Mouse (Mus musculus) cerebellum, adult 8-10 months (tissue): ENCODE results near the gene Atxn1.
A peak's percentile ranks its signal among the peaks of the same experiment; 100 is the strongest.

Source experiments
- DNase-seq: peaks from one replicate; pipeline ENCODE4 v3.0.0; 2022

Atxn1 gene

GRCm38 (mm10) chr13:45509366-45509765 is 455.4 kb downstream of the Atxn1 start:
- DNase-seq = no peak

- DNase-seq = peak; percentile 59
These were observed 456.3 kb downstream of the Atxn1 start for GRCm38 (mm10) chr13:45508495-45508894.

DNA sequence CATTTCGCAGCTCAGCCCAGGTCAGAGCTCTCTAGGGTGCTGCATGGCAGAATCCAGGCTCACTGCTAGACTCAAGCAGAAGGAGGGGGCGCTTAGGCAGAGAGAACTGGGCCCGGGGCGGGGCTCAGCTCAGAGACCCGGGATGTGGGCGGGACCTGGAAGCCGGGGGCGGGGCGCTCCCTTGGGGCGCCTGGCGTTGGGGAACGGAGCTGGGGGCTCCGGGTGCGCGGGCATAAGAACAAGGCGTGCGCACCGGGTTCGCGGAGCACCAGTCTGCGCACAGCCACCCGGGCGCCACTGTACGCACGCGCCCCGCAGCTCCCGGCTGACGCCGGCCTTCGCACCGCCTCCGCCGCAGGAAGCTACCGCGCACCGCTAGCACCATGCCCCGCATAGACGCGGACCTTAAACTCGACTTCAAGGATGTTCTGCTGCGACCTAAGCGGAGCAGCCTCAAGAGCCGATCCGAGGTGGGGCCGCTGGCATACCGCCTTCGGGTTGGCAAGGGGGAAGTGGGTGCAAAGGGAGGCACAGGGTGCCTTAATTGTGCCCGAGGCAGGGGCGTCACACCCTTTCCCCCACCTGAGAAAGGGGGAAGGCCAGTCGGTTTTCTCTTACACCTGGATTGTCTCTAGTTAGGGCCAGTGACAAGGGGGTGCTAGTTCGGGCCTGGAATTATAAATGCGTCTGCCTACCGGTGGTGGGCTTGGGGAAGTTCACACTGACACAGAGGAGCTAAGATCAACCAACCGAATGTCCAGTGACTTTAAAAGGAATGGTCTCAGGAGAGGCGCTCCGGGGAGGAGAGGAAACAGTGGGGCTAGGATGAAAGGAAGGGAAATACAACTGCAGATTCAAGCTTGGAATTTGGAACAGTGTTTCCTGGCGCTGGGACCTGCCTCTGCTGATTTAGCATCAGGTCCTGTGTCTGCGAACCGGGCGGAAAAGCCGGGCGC is 457.3 kb downstream of the Atxn1 start, which contains the start of gene Gmpr:
TSS of gene Gmpr (plus strand) at position 171 of the 956 bp plus-strand sequence.
- peak; percentile 78 for DNase-seq

GRCm38 (mm10) chr13:45505546-45505945 is 459.3 kb downstream of the Atxn1 start:
- DNase-seq = no peak

GRCm38 (mm10) chr13:45502791-45503190 is 462.0 kb downstream of the Atxn1 start:
- no peak for DNase-seq

DNA sequence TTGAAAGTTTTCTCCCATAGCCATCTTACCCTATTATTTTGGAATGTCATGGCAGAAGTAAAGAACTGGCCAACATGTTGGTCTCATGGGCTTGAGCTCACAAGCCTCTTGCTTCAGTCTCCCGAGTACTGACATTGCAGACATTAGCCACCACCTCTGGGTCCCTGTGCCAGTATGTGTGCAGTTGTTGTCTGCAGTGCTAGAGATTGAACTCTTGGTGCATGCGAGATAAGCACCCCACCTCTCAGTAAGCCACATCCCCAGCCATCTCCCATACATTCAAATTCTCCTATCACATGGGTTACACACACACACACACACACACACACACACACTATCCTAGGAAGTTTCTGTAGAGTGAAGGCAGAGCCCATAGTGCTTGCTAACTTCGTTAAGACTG is 464.9 kb downstream of the Atxn1 start:
- no peak for DNase-seq
